In the genomic region with DNA sequence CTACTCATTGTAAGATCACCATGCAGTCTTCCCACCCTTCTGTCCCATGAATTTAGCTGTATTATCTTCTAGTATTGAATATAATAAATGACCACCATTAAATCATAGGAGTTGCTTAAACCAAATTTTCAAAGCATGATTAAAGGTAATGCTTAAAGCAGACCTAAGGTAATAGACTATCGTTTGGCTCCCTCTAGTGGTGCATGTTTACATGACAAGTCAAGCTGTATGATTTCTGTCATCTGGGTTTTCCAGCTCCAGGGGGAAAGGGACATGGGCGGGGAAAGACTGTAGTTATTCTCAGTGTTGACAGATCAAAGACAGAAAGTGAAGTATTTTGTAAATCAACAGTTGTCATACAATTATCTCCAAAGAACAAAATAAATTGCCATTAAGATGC, we compare ENCODE assay signal across 9 mouse cellular contexts.
DNase-seq lines count a peak whose midpoint lies in the region; ATAC-seq lines count a peak whose summit lies in the region.
"Had no signal": no experiment of that assay in that cellular context is flagged by ENCODE, and none has a peak within 500 bp of the region (broad histone marks: within the 10 kb centered on the region; RNA-seq: fewer than 3 reads in every experiment).

No protein-coding gene starts in this region.

- H3K4me2 ChIP-seq in limb, embryonic 11.5 days (ENCODE audit: low read depth, severe bottlenecking) = no peak overlapping the region
- H3K4me2 ChIP-seq: embryonic facial prominence, embryonic 13.5 days had no signal

- H3K9ac ChIP-seq in limb, embryonic 11.5 days (ENCODE audit: low read length) = no peak overlapping the region
- H3K9ac ChIP-seq: embryonic facial prominence, embryonic 13.5 days had no signal

- H3K27ac ChIP-seq in limb, embryonic 11.5 days (replicated peaks; ENCODE audit: low read depth, low read length) = no peak overlapping the region
- H3K27ac ChIP-seq: embryonic facial prominence, embryonic 13.5 days had no signal

- no peak overlapping the region for H3K4me3 ChIP-seq in limb, embryonic 11.5 days (ENCODE audit: low read depth, low read length)
- H3K4me3 ChIP-seq: embryonic facial prominence, embryonic 13.5 days had no signal

- DNase-seq in 3134 (ENCODE audit: extremely low read depth, insufficient read length, low spot score) = peak; percentile 19
- peak; percentile 91 for DNase-seq in NIH3T3 (ENCODE audit: low read depth)
- DNase-seq in cerebellum, postnatal 10 days = peak; percentile 90 to 94
- peak; percentile 66 for DNase-seq in gastrocnemius, postnatal 10 days
- peak; percentile 24 for DNase-seq in kidney, adult 18-20 months
- DNase-seq in limb, embryonic 11.5 days (ENCODE audit: low spot score) = peak; percentile 79
- peak; percentile 84 for DNase-seq in naive thymus-derived CD4-positive, alpha-beta T cell, adult 2 months (ENCODE audit: low read depth)
- peak; percentile 81 for DNase-seq in testis, postnatal 10 days (ENCODE audit: low spot score)

- H3K36me3 ChIP-seq in limb, embryonic 11.5 days (ENCODE audit: control insufficient read depth, insufficient read depth, low read length) = no peaks in the 10 kb centered on the region
- H3K36me3 ChIP-seq: embryonic facial prominence, embryonic 13.5 days had no signal

- no peaks in the 10 kb centered on the region for H3K4me1 ChIP-seq in limb, embryonic 11.5 days (ENCODE audit: control insufficient read depth, insufficient read depth, low read length)
- H3K4me1 ChIP-seq: embryonic facial prominence, embryonic 13.5 days had no signal

- no peaks in the 10 kb centered on the region for H3K27me3 ChIP-seq in limb, embryonic 11.5 days (ENCODE audit: control insufficient read depth, insufficient read depth, low read length)
- H3K27me3 ChIP-seq: embryonic facial prominence, embryonic 13.5 days had no signal

- H3K9me3 ChIP-seq in limb, embryonic 11.5 days (ENCODE audit: control insufficient read depth, low read length) = no peaks in the 10 kb centered on the region
- H3K9me3 ChIP-seq: embryonic facial prominence, embryonic 13.5 days had no signal

- 3% methylated on average over 2 of the region's 2 CpGs for WGBS in limb, embryonic 11.5 days

- 0 out of 2 replicates have a peak, but pooled peaks have one; percentile 19 for ATAC-seq in limb, embryonic 11.5 days (ENCODE audit: insufficient number of reproducible peaks, low FRiP score, low TSS enrichment, low read depth)

Comparison
In these comparisons a context has a peak if more than half of its experiments do, and no peak if none do; other contexts are left out.
1. DNase-seq: peak in every context shown above with its lines; median percentile 92 in cerebellum, postnatal 10 days; 91 in NIH3T3; 84 in naive thymus-derived CD4-positive, alpha-beta T cell, adult 2 months; 81 in testis, postnatal 10 days; 79 in limb, embryonic 11.5 days; 66 in gastrocnemius, postnatal 10 days; 24 in kidney, adult 18-20 months; 19 in 3134.